Mouse (Mus musculus) cortical plate, adult 2 months (tissue): ENCODE measurements around the gene Ctnnd2.

ENCODE experiments used
- CTCF ChIP-seq: fragments of 200-500 bp; IDR thresholded peaks from 2 replicates; pipeline ENCODE4 v1.5.1; 2011; ENCODE audit warnings: mild to moderate bottlenecking, control low read depth, low read length; ENCODE audit not compliant: insufficient read depth; ENCODE audit errors: extremely low read depth
- POLR2A ChIP-seq: fragments of 200-500 bp; IDR thresholded peaks from 2 replicates; pipeline ENCODE4 v1.6.1; 2011; ENCODE audit warnings: mild to moderate bottlenecking, low read length, control low read depth; ENCODE audit not compliant: insufficient read depth; ENCODE audit errors: extremely low read depth

GRCm38 (mm10) chr15:30384386-30384785 is 212.0 kb downstream of the Ctnnd2 start:
- TF ChIP-seq CTCF (no peak), POLR2A (no peak)
